Mouse (Mus musculus): ENCODE results near the gene Ttll13. TPM values are rescaled to one million over a fixed set of nuclear protein-coding genes. Genes with fewer than 3 reads are reported as not detected.

The Ttll13 gene
- total RNA-seq, 4 experiments from 2014 or later, result 1.7 to 2.2 (median 1.9) TPM

GRCm38 (mm10) chr7:80268897-80269750 is 22.9 kb downstream of the Ttll13 start, which contains the start of gene Vps33b:
Gene Vps33b, plus strand, starts transcription at chr7:80269649.
- peak; percentile 94 for DNase-seq

- DNase-seq, result peak; percentile 54
These were observed 23.6 kb downstream of the Ttll13 start for GRCm38 (mm10) chr7:80269751-80270255.

GRCm38 (mm10) chr7:80273456-80273855 is 27.3 kb downstream of the Ttll13 start:
- DNase-seq, result peak; percentile 32

GRCm38 (mm10) chr7:80276374-80276773 is 30.2 kb downstream of the Ttll13 start:
- no peak for DNase-seq

GRCm38 (mm10) chr7:80280032-80280431 is 33.9 kb downstream of the Ttll13 start:
- DNase-seq, result no peak

- DNase-seq, result no peak
These were observed 34.8 kb downstream of the Ttll13 start for GRCm38 (mm10) chr7:80280998-80281397.

GRCm38 (mm10) chr7:80281646-80282045 is 35.5 kb downstream of the Ttll13 start:
- peak; percentile 25 for DNase-seq

- no peak for DNase-seq
These were observed 37.2 kb downstream of the Ttll13 start for GRCm38 (mm10) chr7:80283226-80283918.

GRCm38 (mm10) chr7:80284391-80284790 is 38.2 kb downstream of the Ttll13 start:
- DNase-seq, result no peak

- no peak for DNase-seq
These were observed 39.5 kb downstream of the Ttll13 start for GRCm38 (mm10) chr7:80285725-80286124.

GRCm38 (mm10) chr7:80287736-80288135 is 41.6 kb downstream of the Ttll13 start:
- DNase-seq, result no peak

GRCm38 (mm10) chr7:80294062-80294763 is 48.0 kb downstream of the Ttll13 start, which contains the start of gene Prc1:
Gene Prc1, plus strand, starts transcription at chr7:80294450.
- DNase-seq, result peak; percentile 99

GRCm38 (mm10) chr7:80294764-80295648 is 48.8 kb downstream of the Ttll13 start:
- DNase-seq, result no peak

- DNase-seq, result no peak
These were observed 50.3 kb downstream of the Ttll13 start for GRCm38 (mm10) chr7:80296462-80296861.

GRCm38 (mm10) chr7:80297041-80297440 is 50.9 kb downstream of the Ttll13 start:
- no peak for DNase-seq

GRCm38 (mm10) chr7:80298754-80299153 is 52.6 kb downstream of the Ttll13 start:
- no peak for DNase-seq

- DNase-seq, result no peak
These were observed 53.4 kb downstream of the Ttll13 start for GRCm38 (mm10) chr7:80299568-80299967.

GRCm38 (mm10) chr7:80301522-80301921 is 55.3 kb downstream of the Ttll13 start:
- DNase-seq, result no peak

- DNase-seq, result no peak
These were observed 61.6 kb downstream of the Ttll13 start for GRCm38 (mm10) chr7:80307766-80308165.
